In genomic region chr10:109887160-109887559, GRCm38 (mm10) we compare ENCODE assay signal across 34 mouse cellular contexts.
"Had no signal": no experiment of that assay in that cellular context is flagged by ENCODE, and none has a peak within 500 bp of the region (broad histone marks: within the 10 kb centered on the region; RNA-seq: fewer than 3 reads in every experiment).

No protein-coding gene starts in this region.

- H3K27ac ChIP-seq: heart, embryonic 13.5 days; heart, embryonic 15.5 days; hindbrain, embryonic 10.5 days; hindbrain, embryonic 12.5 days; hindbrain, embryonic 14.5 days; hindbrain, embryonic 15.5 days; hindbrain, postnatal 0 days; intestine, embryonic 15.5 days; kidney, embryonic 15.5 days; kidney, postnatal 0 days; layer of hippocampus, adult 2 months; left cerebral cortex, adult 2 months had no signal

- H3K4me2 ChIP-seq: heart, embryonic 11.5 days; heart, embryonic 12.5 days; heart, embryonic 13.5 days; heart, embryonic 15.5 days; hindbrain, embryonic 12.5 days; hindbrain, embryonic 14.5 days; hindbrain, embryonic 15.5 days; intestine, embryonic 15.5 days; kidney, embryonic 15.5 days had no signal

- H3K4me1 ChIP-seq: heart, embryonic 12.5 days; heart, embryonic 13.5 days; heart, embryonic 15.5 days; intestine, embryonic 15.5 days had no signal

- H3K4me3 ChIP-seq: heart, embryonic 12.5 days; heart, embryonic 13.5 days; heart, embryonic 15.5 days; hindbrain, embryonic 10.5 days; hindbrain, embryonic 12.5 days; hindbrain, embryonic 15.5 days; intestine, embryonic 15.5 days; kidney, embryonic 15.5 days; layer of hippocampus, adult 2 months; left cerebral cortex, adult 2 months had no signal

- H3K9me3 ChIP-seq: heart, embryonic 12.5 days; heart, embryonic 13.5 days; heart, embryonic 15.5 days; hindbrain, embryonic 10.5 days; hindbrain, embryonic 12.5 days; hindbrain, embryonic 15.5 days; intestine, embryonic 15.5 days; kidney, embryonic 15.5 days had no signal

- H3K9ac ChIP-seq: heart, embryonic 12.5 days; heart, embryonic 13.5 days; heart, embryonic 15.5 days; hindbrain, embryonic 12.5 days; hindbrain, embryonic 14.5 days; hindbrain, embryonic 15.5 days; intestine, embryonic 15.5 days; kidney, embryonic 15.5 days had no signal

- H3K36me3 ChIP-seq: heart, embryonic 12.5 days; heart, embryonic 13.5 days; heart, embryonic 15.5 days; hindbrain, embryonic 10.5 days; hindbrain, embryonic 12.5 days; hindbrain, embryonic 15.5 days; intestine, embryonic 15.5 days; kidney, embryonic 15.5 days had no signal

- ATAC-seq: hindbrain, embryonic 16.5 days; hindbrain, postnatal 0 days; inflammation-experienced regulatory T-cells, adult 6 months; intestine, embryonic 15.5 days; intestine, embryonic 16.5 days; intestine, postnatal 0 days had no signal

- H3K27me3 ChIP-seq: heart, embryonic 12.5 days; heart, embryonic 13.5 days; heart, embryonic 15.5 days; hindbrain, embryonic 12.5 days; hindbrain, embryonic 15.5 days; intestine, embryonic 15.5 days; kidney, embryonic 15.5 days had no signal

- DNase-seq: heart, postnatal 10 days; heart, postnatal 14 days; heart, postnatal 36 days; heart, postnatal 4 days; kidney, adult 11 months; kidney, adult 18-20 months; kidney, adult 2 months; kidney, adult 8-10 months; kidney, adult 9 months; kidney, postnatal 10 days; kidney, postnatal 14 days; kidney, postnatal 25 days; kidney, postnatal 36 days; kidney, postnatal 4 days; layer of hippocampus, adult 9-11 months; layer of hippocampus, postnatal 36 days had no signal
